Mouse (Mus musculus) embryonic fibroblast, embryonic 13.5 days (primary cell): ENCODE data around the gene Rras.

Experiments used
- CTCF ChIP-seq: IDR thresholded peaks from 2 replicates; pipeline ENCODE4 v1.5.1; 2011; ENCODE audit warnings: mild to moderate bottlenecking, control low read depth, low read length, moderate library complexity, borderline replicate concordance; ENCODE audit not compliant: insufficient read depth
- POLR2A ChIP-seq: IDR thresholded peaks from 2 replicates; pipeline ENCODE4 v1.6.1; 2011; ENCODE audit warnings: low read depth, mild to moderate bottlenecking, control low read depth, low read length, moderate library complexity

DNA sequence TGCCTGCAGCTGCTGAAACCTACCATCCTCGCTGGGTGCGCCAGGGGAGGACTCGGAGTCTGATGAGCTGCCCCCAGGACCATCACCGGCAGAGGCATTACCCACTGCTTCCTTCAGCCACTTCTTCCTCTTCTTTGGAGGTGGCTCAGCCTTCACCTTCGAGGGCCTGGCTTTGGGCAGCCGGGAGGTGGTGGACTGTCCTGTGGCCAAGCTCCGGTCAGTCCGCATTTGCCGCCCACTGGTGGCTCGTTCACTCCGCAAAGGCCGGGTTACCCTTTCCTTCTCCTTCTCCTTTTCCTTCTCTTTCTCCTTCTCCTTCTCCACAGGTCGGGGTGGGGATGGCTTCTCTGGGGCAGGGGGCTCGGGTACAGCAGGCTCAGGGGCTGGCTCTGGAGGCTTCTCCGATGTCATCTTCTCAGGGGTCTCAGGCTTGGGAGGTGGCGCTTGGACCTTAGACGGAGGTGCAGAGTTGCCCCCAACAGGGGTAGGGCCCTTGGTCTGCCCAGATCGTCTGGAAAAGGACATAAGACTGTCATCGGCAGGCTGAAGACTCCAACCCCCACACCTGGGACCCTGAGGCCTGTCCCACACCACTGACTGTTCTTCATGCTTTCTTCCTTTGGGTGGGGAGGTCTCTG, 16.1 kb downstream of the Rras start:
- no peak for TF ChIP-seq POLR2A
- no peak for TF ChIP-seq CTCF
